Mouse (Mus musculus): Measurements from ENCODE around the gene Spg7. TPM values are rescaled to one million over a fixed set of nuclear protein-coding genes. Genes with fewer than 3 reads are reported as not detected.
A peak's percentile ranks its signal among the peaks of the same experiment; 100 is the strongest.

Gene Spg7
- total and polyA plus RNA-seq, 3 experiments, result 28.9 to 36.0 TPM; not detected in 1

DNA sequence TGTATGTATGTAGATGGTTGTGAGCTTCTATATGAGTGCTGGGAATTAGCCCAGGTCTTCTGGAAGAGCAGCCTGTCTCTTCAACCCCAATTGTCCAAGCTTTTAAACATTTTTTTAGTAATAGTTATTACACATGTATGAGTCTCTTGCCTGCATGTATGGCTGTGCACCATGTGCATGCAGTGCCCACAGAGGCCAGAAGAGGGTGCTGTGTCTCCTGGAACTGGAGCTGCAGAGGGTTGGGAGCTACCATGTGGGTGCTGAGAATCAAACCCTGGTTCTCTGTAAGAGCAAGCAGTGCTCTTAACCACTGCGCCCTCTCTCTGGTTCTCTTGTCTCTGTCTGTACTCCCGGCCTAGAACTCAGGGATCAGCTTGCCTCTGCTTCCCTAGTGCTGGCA, 70.2 kb downstream of the Spg7 start:
- no peaks in the 10 kb centered on the region for H3K27me3 ChIP-seq (ENCODE audit: control insufficient read depth in 1 of 2, insufficient read depth in 2 of 2, low read length in 2 of 2)
- no peak overlapping the region for H3K9ac ChIP-seq (ENCODE audit: control insufficient read depth, low read depth, low read length, poor library complexity, severe bottlenecking)
- H3K4me3 ChIP-seq (ENCODE audit: control insufficient read depth in 1 of 2, insufficient read depth in 1 of 2, low read depth in 2 of 2, low read length in 2 of 2), result no peak overlapping the region
- H3K4me1 ChIP-seq (ENCODE audit: control insufficient read depth in 1 of 2, insufficient read depth in 2 of 2, low read length in 2 of 2), result no peaks in the 10 kb centered on the region
- H3K9me3 ChIP-seq (replicated peaks; ENCODE audit: insufficient read depth, low read length), result no peaks in the 10 kb centered on the region
- peak; percentile 31 for DNase-seq (ENCODE audit: low read depth, low spot score)
- no peaks in the 10 kb centered on the region for H3K79me2 ChIP-seq (ENCODE audit: control insufficient read depth, insufficient read depth, low read length, poor library complexity)
- H3K27ac ChIP-seq (ENCODE audit: control insufficient read depth, low read depth, low read length), result no peak overlapping the region
- no peaks in the 10 kb centered on the region for H3K36me3 ChIP-seq (ENCODE audit: control insufficient read depth in 1 of 2, insufficient read depth in 2 of 2, low read length in 2 of 2)
- TF ChIP-seq POLR2AphosphoS5 (IDR thresholded peaks at IDR 0.05; ENCODE audit: borderline replicate concordance, low read depth, low read length), result no peak
- no peak for TF ChIP-seq GATA1 (IDR thresholded peaks at IDR 0.05; ENCODE audit: low read depth, low read length)
- no peak for TF ChIP-seq ZNF384 (IDR thresholded peaks at IDR 0.05; ENCODE audit: low read depth, low read length)
- peak; percentile 40 to 51 (median 48) for TF ChIP-seq CTCF (IDR thresholded peaks at IDR 0.05 in 2 of 3, conservative IDR thresholded peaks at IDR 0.05 in 1 of 3; ENCODE audit: control insufficient read depth in 1 of 3, insufficient read depth in 1 of 3, low read depth in 2 of 3, low read length in 3 of 3, poor library complexity in 1 of 3, severe bottlenecking in 1 of 3)
- no peak for TF ChIP-seq CHD2 (IDR thresholded peaks at IDR 0.05; ENCODE audit: low read length)
- TF ChIP-seq UBTF (IDR thresholded peaks at IDR 0.05; ENCODE audit: borderline replicate concordance, insufficient read depth, low read depth, low read length), result no peak
- peak; percentile 38 for TF ChIP-seq RAD21 (IDR thresholded peaks at IDR 0.05; ENCODE audit: low read depth, low read length)
- no peak for TF ChIP-seq KAT2A (conservative IDR thresholded peaks at IDR 0.05; ENCODE audit: low read depth, low read length)
- TF ChIP-seq TBP (IDR thresholded peaks at IDR 0.05; ENCODE audit: low read depth, low read length), result no peak
- peak; percentile 36 for TF ChIP-seq SMC3 (IDR thresholded peaks at IDR 0.05; ENCODE audit: low read depth, low read length)
- no peak for TF ChIP-seq SIN3A (IDR thresholded peaks at IDR 0.05; ENCODE audit: low read length)
- TF ChIP-seq EP300 (IDR thresholded peaks at IDR 0.05; ENCODE audit: low read depth in 1 of 2, low read length in 2 of 2), result no peak
- no peak for TF ChIP-seq TAL1 (IDR thresholded peaks at IDR 0.05; ENCODE audit: low read length)
- TF ChIP-seq ZC3H11A (IDR thresholded peaks at IDR 0.05; ENCODE audit: low read depth, low read length), result peak; percentile 15; the same call in 1 of the 2 replicates

DNA sequence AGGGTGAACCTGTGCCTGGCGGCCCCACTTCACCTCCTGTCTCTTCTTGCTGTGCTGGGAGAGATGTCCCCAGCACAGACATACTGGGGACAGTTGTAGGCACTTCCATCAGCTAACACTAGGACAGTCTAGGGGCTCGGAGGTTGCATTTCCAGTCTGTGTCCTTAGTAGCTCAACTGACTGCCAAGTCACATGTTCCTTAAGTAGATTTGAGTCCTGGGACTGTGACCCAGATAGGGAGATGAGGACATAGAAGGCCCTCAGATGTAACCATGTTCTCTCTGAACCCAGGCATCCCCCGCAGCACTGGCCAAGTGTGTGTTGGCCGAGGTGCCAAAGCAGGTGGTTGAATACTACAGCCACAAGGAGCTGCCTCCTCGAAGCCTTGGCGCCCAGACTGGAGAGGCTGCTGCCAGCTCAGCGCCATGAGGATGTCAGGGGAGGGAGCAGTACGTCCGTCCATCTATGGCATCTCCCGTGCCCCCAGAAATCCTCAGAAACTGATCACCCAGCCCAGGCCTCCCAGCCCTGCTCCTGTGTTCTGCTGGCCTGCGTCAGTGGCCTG, 71.5 kb downstream of the Spg7 start:
- Histone ChIP-seq H3K36me3 (ENCODE audit: control insufficient read depth in 1 of 2, insufficient read depth in 2 of 2, low read length in 2 of 2) (no peaks in the 10 kb centered on the region), H3K27me3 (ENCODE audit: control insufficient read depth in 1 of 2, insufficient read depth in 2 of 2, low read length in 2 of 2) (no peaks in the 10 kb centered on the region), H3K79me2 (ENCODE audit: control insufficient read depth, insufficient read depth, low read length, poor library complexity) (no peaks in the 10 kb centered on the region), H3K4me3 (ENCODE audit: control insufficient read depth in 1 of 2, insufficient read depth in 1 of 2, low read depth in 2 of 2, low read length in 2 of 2) (no peak overlapping the region), H3K4me1 (ENCODE audit: control insufficient read depth in 1 of 2, insufficient read depth in 2 of 2, low read length in 2 of 2) (no peaks in the 10 kb centered on the region), H3K9me3 (replicated peaks; ENCODE audit: insufficient read depth, low read length) (no peaks in the 10 kb centered on the region), H3K9ac (ENCODE audit: control insufficient read depth, low read depth, low read length, poor library complexity, severe bottlenecking) (no peak overlapping the region), H3K27ac (ENCODE audit: control insufficient read depth, low read depth, low read length) (no peak overlapping the region)
- no peak for DNase-seq (ENCODE audit: low read depth, low spot score)
- TF ChIP-seq KAT2A (conservative IDR thresholded peaks at IDR 0.05; ENCODE audit: low read depth, low read length) (no peak), MAX (IDR thresholded peaks at IDR 0.05; ENCODE audit: low read length) (no peak), SIN3A (IDR thresholded peaks at IDR 0.05; ENCODE audit: low read length) (no peak), MYB (IDR thresholded peaks at IDR 0.05; ENCODE audit: low read depth, low read length) (no peak), USF1 (IDR thresholded peaks at IDR 0.05; ENCODE audit: low read depth, low read length) (no peak), UBTF (IDR thresholded peaks at IDR 0.05; ENCODE audit: borderline replicate concordance, insufficient read depth, low read depth, low read length) (no peak), MAFK (IDR thresholded peaks at IDR 0.05; ENCODE audit: borderline replicate concordance, low read depth, low read length) (no peak)

Data from MEL (cell line).